Mouse (Mus musculus) brain, embryonic 18.5 days (tissue): ENCODE results near the gene Poc1a.

ENCODE experiments used
- DNase-seq: peaks from one replicate; pipeline ENCODE4 v3.0.0-alpha.2; 2012; ENCODE audit warnings: low read depth, low spot score

Poc1a gene

DNA sequence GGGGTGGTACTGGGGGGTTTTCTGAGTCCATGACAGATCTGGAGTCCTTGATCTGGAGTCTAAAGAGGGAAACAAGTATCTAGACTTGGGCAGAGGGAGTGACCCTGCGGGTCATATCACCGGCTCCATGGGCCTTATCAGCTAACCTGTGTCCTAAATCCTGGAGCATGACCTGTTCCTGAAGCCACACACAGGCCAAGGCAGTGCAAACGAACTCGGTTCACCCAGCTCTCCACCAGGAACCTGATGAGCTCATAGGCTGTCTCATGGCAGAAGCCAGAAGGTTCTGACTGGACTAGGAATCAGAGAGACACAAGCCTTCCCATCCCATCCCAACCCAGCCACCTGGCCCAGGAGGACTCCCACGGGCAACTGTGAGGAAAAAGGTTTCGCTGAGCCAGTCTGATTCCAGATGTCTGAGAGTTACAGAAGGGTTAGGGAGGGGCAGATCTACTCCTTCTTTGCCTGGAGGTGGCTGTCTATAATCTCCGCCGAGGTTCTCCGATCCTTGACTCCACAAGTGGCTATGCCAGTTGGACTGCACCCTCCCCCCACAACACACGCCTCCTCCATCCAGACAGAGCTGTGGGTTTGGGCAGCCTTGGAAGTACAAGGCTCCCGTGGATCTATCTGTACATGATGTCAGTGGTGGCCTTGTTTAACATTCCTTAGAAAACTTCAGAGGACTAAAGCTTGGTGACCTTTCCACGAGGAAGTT, 15.3 kb upstream of the Poc1a start:
- DNase-seq, result no peak

DNA sequence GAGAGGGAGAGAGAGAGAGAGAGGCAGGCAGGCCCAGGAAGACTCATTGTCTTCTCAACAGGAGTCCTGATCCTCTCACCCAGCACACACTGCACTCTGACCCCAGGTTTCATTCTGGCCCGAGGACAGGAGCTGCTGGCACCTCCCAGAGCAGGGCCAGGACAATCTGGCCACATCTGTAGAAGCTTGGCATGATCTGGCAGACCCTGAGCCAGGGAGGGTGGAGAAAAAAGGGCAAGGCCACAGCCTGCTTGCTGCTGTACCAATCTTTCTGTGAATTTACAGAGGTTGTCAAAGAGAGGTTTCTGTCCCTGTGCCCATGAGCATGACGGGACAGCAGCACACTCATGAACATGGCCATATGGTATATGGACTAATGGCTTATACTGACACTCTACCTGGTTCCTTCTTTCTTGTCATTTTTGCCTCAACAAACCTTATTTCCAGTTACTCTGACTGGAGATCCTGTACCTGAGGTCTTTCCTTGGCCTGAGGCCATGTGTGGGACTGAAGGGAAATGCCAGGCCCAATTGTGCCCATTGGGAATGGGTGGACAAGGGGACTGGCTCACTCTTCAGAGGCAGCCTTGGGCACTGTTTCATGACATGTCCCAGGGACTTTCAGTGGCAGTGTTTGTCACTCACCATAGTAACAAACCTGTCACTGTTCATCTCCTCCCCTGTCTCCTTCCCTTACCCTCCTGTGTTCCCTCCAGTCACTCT, 13.8 kb upstream of the Poc1a start:
- DNase-seq, result no peak

DNA sequence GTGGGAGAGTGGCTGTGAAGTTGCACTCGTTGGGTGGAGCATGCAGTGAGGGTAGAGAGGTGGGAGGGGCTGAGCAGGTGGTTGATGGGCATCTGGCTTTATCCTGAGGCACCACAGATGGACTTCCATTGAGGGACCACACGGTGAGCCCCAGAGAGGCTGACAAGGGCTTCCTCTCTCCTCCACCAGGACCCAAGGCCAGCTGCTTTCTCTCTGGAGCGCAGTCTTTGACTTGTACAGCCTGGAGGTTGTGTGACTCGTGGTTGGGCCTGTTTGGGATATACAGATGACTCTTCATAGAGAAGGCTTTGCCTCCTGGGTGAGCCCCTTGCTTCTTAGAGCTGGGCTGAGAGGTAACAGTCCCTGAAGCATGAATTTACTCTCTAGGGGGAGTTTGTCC, 12.4 kb upstream of the Poc1a start:
- no peak for DNase-seq

DNA sequence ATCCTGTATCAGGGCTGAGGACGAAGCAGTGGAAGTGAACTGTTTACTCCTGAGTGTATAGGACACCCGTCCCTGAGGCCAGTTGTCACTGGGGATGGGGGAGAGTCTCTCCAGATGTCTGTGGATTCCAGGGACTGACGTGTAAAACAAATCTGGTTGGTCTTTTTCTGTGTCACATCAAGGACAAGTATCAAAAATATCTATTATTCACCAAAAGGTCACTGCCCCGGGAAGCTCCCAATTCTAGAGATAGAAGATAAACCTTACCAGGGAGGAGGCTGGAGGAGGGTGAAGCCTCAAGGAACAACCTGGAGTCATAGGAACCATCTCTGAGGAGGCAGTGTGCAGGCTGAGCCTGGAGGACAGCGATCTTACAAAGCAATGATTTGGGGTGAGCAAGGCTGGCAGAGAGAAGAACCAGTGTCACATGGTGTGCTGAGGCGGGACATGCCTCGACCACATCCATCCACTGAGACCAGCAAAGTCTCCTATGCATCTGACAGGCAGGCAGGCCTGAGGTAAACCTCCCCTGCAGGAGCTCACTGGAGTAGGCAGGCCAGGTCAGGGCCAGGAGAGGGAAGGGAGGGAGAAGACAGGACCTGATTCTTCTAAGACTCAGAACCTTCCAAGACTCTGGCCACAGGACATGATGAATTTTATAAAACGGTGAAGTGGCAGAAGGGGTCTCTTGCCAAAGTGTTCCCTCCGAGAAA, 11.6 kb upstream of the Poc1a start:
- DNase-seq, result no peak

DNA sequence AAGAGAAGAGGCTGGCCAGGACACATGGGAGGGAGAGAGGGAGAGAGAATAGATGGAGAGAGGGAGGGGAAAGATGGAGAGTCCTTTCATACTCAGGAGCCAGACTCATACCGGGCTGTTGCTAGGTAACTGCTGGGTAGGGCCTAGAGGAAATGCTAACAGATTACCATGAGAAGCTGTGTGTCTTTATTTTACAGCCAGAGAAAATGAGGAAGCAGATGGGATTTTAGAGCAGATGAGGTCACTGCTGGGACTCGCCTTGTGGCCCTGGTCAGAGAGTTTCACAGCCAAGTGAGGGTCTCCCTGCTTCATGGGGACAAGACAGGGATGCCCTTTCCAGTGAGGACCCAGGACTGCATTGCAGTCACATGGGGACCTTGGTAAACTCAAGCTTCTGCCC, 11.0 kb upstream of the Poc1a start:
- no peak for DNase-seq

DNA sequence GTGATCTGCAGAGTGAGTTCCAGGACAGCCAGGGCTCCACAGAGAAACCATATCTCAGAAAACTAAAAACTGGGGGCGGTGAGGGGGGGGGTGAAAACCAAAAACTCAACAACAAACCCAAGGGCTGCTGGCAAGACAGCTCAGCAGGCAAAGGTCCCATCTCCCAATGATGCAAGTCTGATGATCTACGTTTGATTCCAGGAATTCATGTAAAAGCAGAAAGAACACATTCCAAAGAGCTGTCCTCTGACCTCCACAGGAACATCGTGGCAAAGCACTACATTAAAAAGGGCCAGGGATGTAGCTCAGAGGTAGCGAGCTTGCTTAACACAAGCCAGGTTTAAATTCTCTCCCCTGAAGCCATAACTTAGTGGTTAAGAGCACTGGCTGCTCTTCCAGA, 10.2 kb upstream of the Poc1a start:
- DNase-seq, result no peak

DNA sequence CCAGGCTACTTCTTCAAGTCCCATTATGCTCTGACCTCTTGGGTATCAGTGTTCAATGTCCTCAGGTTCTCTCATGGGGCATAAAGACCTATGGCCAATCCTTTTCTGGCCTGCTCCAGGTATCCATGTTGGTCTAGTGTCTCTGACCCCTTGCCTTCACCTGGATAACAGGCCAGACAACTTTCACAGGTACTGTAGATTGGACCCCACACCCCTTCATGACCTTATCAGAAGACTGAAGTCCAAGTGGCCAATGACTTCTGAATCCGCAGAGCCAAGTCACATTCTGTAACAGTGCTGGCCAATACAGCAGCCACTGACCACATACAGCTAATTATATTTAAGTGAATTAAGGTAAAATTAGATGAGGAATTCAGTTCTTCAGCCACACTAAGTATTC, 8.6 kb upstream of the Poc1a start:
- DNase-seq, result no peak

DNA sequence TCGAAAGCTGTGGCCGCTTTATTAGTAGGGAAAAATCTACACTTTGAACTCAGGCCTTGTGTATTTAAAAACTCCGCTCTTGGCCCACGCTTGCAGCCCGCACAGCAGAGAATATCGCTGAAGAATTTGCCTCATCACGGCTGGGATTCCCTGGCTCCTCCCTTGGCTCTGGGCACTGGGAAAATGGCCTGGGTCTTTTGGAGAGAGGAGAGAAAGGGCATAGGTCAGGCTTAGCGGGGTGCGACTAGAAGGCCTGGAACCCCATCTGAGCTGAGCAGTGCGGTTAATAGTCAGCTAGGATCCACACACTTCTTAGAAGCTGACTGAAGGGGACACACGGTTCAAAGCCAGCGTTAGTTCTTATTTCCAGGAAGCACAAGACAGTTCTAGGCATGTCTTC, 7.6 kb upstream of the Poc1a start:
- no peak for DNase-seq

DNA sequence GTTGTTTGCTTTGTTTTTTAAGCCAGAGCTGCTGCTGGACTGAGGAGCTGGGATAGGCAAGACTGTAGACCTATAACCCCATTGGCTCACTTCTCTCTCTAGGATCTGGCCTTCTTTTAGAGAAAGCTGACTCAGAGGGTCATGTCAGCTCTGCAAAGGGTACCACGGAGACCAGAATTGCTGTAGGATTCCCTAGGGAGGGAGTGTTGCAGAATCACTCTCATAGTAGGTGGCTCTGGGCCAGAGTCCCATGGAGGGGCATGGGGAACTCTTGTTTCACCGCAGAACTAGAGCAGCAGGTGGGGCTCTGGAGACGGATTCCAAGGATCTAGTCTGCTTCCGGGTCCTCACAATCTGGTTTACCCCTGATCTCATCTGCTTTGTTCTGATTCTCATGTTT, 7.1 kb upstream of the Poc1a start:
- no peak for DNase-seq

DNA sequence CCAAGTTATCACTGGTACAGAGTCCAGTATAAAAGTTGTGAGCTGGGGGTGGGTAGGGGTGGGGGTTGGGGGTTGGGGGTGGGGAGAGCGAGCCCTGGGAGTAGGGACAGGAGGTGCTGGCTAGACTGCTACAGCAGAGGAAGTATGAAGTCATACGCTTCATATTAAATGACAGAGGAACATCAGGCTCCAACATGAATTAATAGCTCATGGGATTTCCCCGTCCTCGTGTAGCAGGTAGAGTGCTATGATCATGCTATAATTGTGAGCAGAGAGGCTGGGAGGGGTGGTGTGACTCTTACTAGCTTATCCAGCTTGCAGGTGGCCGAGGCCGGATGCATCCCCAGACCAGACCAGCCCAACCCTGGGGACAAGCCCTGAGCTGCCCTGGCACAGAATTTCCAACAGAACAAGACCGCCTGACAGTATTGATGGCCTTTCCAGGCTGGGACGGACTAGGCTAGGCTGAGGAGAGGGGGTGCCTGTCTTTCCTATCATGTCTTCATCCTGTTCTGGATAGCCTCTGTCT, 6.1 kb upstream of the Poc1a start:
- DNase-seq, result no peak

DNA sequence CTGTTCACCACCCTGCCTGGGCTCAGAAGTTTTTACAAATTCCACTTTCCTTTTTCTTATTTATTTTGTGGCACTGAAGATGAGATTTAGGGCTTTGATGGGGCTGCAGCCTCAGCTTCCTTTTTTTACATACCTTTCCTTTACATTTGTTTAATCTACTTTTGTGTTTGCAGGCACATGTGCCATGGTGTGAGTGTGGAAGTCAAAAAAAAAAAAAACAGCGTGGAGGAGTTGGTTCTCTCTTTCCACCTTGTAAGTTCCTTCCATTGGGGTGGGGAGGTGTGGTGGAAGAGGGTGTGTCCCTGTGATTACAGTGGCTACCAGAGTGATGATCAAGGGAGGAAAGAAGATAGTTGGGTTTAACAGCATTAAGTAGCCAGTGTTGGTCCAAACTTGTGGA, 5.1 kb upstream of the Poc1a start:
- DNase-seq, result no peak

DNA sequence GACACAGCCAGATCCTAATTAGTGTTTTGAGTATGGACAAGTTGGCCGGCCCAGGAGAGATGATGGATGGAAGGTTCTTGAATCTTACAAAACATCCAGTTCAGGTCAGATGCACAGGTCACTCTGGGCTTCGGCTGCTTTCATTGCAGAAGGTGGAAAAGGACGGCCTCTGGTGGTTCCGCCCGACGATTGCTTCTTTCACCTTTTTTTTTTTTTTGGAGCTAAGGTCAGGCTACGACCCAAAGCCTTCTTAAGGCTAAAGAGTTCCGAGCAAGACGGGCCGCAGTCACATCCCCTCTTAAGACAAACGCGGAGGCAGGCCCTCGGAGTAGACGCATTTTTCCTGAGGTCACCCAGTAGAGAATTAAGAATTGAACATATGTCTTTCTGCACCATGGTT, 475 bp upstream of the Poc1a start:
- no peak for DNase-seq

DNA sequence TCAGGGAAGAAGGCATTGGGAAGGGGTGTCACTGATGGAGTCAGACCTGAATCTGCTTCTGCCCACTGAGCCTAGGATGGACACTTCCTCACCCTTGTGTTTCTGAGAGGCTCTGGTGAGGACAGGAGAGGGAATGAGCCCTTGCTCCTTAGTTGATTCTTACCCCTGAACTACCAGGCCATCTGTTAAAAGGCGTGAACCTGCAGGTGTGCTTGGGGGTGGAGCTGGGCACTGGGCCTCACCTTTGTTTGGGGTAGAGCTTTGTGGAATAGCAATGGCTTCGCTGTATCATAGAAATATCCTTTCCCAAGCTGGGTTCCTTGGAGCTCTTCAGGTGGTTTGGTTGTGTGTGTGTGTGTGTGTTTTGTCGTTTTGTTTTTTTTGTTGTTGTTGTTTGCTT, 1.2 kb downstream of the Poc1a start:
- DNase-seq, result no peak

DNA sequence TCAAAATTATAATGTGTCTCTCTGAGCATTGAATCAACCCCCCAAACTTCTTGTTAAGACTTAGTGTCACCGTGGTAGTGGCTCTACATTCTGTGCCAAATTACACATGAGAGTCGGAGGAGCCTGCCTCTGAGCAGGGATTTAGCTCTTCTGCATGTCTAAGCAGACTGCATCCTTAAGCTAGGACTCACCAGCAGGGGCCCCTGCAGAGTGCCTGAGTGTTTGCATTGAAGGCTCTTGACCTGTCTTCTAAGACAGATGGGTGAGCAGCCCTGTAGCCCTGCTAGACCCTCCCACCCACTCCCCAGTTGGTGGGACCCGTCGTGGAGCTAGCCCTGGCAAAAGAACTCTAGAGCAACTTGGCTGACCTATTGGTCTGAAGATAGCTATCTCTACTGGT, 6.3 kb downstream of the Poc1a start:
- no peak for DNase-seq

DNA sequence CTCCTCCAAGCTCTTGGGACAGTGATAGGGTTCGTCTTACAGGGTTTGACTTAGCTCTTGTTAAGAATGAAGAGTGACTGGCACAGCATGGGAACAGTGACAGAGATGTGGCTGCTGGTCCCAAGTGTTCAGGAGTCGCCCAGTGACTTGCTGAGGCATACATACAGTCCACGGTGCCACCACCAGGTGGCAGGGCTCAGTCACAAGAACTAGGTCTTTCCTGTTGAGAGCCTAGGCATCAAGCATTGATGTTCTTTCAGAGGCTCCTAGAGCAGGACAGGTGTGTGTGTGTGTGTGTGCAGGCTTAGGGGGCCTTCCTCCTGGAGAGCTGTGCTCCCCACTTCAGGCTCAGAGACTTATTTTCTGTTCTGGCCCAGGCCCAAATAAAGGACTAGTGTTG, 8.0 kb downstream of the Poc1a start:
- DNase-seq, result no peak

DNA sequence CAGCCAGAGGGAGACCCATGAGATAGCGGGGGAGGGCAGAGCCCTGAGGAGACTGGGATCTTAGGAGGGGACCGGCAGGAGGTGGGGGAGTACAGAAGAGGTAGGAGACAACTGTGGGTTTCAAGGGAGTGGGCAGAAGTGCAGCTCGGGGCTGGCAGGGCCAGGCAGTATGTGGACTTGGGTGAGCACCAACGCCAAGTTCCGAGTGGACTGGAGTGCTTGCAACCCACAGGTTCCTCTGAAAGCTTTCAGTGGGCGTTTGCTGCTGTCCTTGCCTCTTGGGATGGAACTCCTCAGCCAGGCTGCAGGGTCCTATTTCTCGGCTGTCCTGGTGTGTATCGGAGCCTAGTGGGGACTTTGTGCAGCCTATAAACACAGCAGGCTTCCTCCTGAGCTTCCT, 9.0 kb downstream of the Poc1a start:
- DNase-seq, result no peak

DNA sequence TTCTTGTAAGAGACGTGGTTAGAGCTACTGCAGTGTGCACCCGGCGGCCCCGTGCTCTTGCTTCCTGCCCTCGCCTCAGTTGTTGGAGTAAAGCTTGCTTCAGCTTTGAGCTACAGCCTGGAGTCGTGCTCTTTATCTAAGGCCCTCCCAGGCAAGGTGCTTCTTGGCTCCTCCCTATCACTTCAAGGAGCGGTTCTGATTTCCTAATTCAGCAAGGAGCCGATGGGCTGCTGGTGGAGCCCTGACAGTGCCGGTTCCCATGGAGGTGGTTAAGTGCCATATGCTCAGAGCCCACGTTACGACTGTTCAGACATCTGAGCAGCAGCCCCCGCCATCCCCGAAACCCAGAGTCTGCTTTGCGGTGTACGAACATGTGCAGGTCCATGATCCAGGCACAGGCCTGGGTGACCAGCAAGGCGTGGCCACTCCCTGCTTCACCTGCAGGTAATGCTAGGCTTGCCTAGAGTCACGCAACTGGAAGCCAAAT, 9.8 kb downstream of the Poc1a start:
- no peak for DNase-seq

DNA sequence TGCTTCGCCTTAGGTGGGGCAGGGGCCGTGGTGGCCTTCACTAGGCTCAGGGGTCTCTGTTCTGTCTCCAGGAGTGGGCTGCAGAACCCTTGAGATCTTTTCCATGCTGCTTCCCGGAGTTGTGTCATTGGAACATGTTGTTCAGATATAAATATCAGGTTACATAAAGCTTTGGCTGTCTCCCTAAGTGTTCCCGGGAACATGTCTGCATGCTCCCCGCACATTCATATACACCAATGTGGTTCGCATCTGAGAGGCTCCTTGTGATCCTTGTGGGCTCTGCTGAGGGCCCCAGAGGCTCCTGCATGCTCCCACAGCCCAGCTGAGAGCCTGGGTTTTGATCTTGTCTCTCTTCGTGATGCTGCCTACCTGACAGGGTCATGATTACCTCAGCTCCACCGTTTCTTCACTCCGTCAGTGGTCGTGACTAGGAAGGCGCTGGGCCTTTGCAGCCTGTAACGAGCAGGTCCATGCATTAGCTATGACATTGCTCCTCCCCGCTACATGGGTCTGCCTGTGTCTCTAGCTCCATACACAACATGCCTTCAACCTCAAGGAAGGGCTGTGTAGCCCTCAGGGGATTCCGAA, 12.8 kb downstream of the Poc1a start:
- DNase-seq, result no peak

DNA sequence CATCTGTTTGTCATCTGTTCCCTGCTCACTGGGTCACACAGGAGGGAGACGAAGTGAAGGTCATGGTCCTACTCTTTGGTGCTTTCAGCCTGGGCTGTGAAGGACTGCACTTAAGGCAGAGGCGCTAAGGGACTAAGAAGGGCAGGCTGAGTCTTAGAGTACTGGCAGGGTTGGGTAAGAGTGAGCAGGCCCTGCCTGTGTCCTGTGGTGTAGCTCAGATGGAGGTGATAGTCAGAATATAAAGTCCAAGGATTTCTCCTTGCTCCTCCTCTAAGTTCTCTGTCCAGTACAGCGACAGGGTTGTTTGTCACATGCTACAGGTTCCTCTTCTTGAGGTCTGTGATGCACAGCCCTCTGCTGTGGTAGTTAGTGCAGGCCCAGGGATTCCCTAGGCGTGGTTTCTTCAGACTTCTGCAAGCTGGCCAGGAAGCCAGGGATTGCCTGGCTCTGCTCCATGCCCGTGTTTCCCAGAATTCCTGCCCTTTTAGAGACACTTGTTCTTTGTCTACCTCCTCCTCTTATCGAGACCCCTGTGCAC, 15.8 kb downstream of the Poc1a start:
- no peak for DNase-seq

DNA sequence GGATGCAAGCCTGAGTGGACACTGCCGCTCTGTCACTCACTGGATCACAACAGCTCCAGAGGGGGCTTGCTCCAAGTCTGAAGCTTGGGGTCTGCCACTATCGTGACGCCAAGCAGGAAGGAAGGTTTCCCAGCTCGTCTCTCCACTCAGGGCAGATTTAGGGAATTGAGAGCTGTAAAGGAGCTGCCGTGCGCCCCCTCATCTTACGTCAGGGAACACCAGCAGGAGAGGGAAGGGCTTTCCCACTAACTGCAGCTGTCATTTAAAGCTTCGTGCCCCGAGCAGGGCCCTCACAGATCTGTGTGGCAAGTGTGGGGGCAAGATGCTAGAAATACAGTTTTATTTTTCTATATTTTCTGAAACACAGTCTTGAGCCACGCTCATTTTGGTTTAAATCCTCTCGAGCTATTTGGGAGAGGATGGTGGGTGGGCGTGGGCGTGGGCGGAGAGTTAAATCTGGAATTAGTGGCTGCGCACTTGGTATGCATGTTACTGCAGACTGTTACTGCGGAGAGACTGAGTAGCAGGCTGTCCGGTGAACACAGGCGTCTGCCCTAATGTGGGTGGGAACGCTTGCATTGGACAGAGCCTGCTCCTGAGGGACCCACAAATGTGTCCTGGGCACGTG, 19.4 kb downstream of the Poc1a start:
- DNase-seq, result no peak

DNA sequence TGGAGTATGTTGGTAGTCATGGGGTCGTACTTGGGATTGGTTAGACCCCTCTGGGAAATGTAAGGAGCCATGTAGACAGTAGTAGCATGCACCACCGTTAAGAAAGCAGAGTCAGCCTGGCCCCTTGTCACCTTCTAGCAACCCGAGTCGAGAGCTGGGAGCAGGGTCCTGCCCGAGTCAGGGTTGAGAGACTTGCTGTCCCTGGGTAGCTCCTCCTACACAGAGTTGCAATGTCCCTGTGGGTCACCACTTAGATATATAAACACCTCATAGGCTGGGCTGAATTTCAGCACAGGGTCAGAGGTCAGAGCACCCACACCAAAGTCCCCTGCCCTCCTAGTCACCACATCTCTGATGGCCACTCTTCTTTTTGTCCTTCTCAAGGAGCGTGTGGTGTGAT, 20.1 kb downstream of the Poc1a start:
- DNase-seq, result no peak
